Mouse (Mus musculus) T-helper 1 cell (primary cell): Measurements from ENCODE around the gene Dhx58.

Experiments used
- in situ Hi-C: fragments of 300-600 bp; cut with MboI, MseI; formaldehyde crosslinking; loops from one replicate; pipeline ENCODE4 v1.15.1; 2025; ENCODE audit warnings: high pct_unique_total_duplicates

Dhx58 gene

GRCm38 (mm10) chr11:100703851-100704531 is at the start of gene Dhx58:
TSS of gene Dhx58 (minus strand) at chr11:100704271.
- in situ Hi-C loops, result no loop called here

DNA sequence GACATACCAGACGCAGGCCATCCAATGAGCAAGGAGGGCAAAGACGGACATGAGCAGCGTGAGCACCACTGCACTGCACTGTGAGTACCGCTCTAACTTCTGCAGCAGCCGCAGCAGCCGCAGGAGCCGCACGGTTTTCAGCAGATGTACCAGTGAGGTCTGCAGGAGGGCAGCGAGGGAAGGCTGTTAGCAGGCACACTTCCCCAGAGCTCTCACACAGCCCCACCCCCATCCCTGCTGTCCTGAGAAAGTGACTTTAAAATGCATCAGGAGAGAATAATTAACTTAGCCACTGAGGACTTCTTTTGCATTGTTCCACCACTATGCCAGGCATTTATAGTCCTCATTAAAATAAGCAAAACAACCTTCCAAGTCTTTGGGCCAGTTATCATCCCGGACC is 48.2 kb upstream of the Dhx58 start:
- in situ Hi-C loops, result no loop called here

DNA sequence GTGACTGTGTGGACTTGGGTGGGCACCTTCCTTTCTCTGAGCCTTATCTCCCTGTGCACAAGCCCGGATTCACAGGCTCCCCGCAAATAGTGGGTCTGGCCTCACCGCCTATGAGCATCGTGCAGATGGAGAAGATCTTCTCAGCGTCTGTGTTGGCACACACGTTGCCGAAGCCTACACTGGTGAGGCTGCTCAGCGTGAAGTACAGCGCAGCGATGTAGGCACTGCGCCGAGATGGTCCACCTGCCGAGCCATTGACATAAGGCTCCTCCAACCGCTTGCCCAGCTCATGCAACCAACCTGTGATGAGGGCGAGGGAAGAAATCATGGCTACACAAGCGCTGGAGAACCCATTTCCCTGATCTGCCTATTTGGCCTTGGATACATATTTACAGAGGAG is 46.1 kb upstream of the Dhx58 start:
- in situ Hi-C loops, result no loop called here

DNA sequence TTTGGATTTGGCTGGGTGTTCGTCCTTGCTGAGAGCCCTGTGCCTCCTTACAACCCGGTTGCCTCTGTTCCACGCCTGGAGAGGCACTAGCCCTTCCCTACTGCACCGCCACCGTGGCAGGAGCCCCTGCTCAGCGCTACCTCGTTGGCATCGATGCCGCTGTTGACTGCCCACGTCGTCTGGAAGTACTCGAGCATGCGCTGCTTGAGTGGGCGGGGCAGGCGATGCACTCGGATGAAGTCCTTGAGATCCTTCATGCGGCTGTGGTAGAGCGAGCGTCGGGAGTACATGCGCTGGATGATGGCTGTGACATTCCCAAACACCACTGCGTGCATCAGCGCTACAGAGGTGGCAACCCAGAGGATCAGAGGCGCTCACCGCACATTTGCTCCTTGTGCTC is 45.4 kb upstream of the Dhx58 start:
- in situ Hi-C loops, result no loop called here

GRCm38 (mm10) chr11:100748620-100749019 is 44.5 kb upstream of the Dhx58 start:
- in situ Hi-C loops, result no loop called here

DNA sequence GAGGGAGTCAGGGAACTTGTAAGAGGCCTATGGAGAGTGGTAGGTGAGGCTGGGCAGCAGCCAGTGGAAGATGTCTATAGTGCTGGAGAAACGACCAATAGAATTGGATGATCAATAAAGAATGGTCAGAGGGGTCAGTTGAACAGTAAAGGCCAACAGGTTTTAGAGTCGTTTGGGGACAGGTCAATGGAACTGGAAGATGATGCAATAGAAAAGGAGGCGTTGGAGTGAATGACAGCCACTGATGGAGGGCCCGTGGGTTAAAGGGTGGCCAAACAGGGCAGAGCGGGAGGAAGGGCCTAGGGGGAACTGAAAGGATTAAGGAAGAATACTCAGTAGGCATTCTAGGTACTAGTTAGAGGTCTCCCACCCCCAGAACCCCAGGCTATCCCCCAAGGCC is 43.0 kb upstream of the Dhx58 start:
- in situ Hi-C loops, result no loop called here

DNA sequence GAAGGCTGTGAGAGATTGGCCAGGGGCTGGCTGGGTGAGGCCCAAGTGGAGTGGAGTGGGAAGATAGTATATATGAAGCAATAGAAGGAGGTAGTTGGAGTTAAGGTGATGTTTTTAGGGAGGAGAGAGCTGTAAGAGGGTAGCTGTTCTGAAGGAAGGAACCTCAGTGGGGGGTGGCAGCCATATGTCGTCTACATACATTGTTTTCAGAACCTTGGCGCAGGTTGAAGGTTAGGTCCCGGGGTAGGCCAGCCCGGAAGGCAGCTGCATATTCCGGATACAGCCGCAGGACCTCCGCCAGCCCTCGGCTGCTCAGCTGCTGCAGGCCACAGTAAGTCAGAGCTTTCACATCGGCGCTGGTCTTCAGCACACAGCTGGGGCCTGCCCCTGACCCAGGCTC is 42.5 kb upstream of the Dhx58 start:
- in situ Hi-C loops, result no loop called here

GRCm38 (mm10) chr11:100745085-100745484 is 41.0 kb upstream of the Dhx58 start:
- in situ Hi-C loops, result no loop called here

DNA sequence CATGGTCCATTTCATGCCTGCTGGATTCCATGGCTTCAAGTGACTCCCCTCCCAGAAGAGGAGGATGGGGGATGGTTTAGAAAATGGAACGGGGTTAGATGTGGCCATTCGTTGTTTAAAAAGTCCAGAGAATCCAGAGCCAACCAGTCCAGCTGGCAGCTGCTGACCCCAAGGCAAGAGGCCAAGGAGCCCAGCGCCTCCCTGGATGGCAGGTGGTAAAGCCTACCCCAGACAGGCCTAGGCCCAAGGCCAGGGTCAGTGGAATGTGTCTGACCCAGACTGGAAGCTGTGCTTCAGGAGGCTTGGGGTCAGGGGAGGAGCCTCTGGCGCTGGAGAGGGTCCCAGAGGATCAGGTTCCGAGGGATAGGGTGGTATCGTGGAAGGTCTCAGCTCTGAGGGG is 37.3 kb upstream of the Dhx58 start:
- in situ Hi-C loops, result no loop called here

- in situ Hi-C loops, result no loop called here
Measured at GRCm38 (mm10) chr11:100738749-100739148, 34.7 kb upstream of the Dhx58 start.

DNA sequence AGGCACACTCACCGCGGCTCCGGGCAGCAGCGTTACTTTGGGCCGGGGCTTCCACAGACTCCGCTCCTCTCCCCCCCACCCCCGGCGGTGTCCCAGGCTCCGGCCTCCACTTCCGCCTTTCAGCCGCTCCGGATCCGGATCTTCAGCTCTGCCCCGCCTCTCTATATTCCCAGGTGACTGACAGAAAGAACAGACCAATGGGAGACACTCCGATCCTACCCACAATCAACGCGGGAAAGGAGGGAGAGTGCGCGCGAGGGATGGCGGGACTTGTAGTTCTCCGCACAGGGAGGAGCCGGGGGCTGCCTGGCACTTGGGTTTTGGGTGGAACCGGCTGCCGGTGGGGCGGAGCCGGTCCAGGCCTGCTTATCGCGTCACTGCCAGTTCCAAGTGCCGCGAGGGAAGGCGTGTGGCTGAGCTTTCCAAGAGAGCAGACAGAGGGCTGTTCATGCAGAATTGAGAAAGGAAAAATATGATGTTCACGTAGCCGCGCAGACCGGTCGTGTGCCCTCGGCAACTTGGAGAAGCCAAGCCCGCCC is 34.1 kb upstream of the Dhx58 start, which contains the start of gene Rab5c:
Gene Rab5c (minus strand): TSS at position 150 of the 539 bp plus-strand sequence.
- in situ Hi-C loops, result no loop called here

- in situ Hi-C loops, result no loop called here
Measured at GRCm38 (mm10) chr11:100737105-100737733, 33.1 kb upstream of the Dhx58 start.

DNA sequence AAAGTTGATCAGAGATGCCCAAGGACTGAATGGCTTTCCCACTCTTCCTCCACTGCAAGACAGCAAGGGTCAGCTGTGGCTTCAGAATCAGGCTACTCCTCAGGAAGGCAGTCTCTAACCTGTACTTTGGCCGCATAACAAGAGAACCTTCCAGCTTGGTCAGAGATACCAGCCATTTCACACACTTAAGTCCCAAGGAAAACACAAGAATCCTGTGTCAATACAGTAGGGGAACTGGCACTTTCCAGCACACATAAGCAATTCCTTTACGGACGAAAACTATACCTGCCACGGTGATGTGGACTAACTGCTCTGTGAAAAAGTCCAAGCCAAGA is 32.6 kb upstream of the Dhx58 start:
- in situ Hi-C loops, result no loop called here

DNA sequence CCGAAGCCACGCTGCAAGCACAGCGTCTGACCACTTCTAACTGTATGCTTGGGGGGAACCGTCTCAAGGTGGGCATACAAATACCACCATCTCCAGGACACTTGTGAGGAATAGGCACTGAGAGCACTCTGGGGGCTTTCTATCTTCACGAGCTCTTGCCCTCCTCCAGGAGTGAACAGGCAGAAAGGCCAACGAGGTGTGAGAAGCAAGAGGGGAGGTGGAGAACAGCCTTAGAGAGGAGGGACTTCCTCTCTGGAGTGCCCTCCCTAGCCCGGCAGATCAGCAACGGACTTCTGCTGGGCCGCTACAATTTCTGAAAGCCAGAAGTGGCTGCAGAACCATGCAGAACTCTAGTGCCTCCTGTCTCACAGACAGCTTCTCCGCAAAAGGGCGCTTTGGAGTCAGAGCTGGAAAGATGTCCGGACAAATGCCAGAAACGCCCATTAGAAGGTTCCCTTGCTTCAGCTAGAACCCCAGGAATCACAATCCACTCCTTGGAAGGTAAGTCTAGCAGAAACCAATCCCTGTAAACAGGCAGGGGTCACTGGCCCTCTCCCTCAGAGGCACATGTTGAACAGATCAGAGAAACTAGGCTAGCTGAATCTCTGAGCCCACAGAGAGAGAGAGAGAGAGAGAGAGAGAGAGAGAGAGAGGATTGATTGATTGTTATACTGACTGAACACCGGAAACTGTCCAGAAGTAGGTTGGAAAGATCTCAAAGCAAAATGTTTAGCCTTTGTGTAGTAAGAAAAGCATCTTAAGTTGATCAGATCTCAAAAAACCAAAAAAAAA is 32.1 kb upstream of the Dhx58 start:
- in situ Hi-C loops, result no loop called here

GRCm38 (mm10) chr11:100735134-100735865 is 31.2 kb upstream of the Dhx58 start:
- in situ Hi-C loops, result no loop called here

GRCm38 (mm10) chr11:100730477-100731205 is 26.6 kb upstream of the Dhx58 start:
- in situ Hi-C loops, result no loop called here

- in situ Hi-C loops, result no loop called here
Measured at GRCm38 (mm10) chr11:100729976-100730375, 25.9 kb upstream of the Dhx58 start.

- in situ Hi-C loops, result no loop called here
Measured at GRCm38 (mm10) chr11:100728601-100729000, 24.5 kb upstream of the Dhx58 start.

DNA sequence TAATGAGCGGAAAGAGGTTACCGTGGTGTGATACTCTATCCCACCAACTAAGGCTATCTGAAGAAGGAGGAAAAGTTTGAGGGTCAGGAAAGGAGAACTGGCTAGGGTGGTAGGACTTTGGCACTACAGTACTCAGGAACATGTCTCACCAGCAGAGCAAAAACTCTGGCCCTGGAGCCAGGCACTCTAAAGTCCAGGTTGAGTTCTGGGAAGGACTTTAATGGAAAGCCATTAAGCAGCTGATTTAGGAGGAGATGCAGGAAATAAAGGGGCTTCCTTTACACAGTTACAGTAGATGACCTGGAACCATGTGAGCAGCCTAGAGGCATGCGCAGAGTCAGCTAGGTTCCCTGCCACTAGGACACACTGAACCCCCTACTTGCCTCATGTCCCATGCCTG is 23.1 kb upstream of the Dhx58 start:
- in situ Hi-C loops, result no loop called here

- in situ Hi-C loops, result no loop called here
Measured at GRCm38 (mm10) chr11:100724919-100725512, 20.9 kb upstream of the Dhx58 start.
